Mouse (Mus musculus) spleen, postnatal 14 days (tissue): Measurements from ENCODE around the gene Fam120a.

Experiments used
- DNase-seq, 2 experiments: peaks; one replicate each; pipeline ENCODE4 v3.0.0; 2021 to 2022; ENCODE audit warnings: low spot score in 2 of 2

Gene Fam120a

DNA sequence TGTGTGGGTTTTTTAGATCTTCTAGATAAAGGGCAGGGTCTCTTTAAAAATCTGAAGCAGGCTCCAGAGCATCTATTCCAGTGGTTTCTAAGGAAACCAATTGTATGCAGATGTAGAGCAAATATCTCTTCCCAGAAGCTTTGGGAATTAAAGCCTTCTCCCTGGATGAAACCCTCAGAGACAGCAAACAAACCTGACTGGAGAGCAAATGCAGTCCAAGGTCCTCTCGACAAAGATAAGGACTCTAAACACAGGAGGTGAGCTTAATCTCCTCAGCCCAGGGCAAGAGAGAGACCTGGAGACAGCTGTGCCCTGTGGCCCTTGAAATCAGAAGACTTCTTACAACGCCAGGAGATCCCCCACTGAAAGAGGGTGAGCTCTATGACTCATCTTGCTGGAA, 114.3 kb downstream of the Fam120a start:
- no peak for DNase-seq

GRCm38 (mm10) chr13:48852859-48853258, 115.0 kb downstream of the Fam120a start:
- DNase-seq = no peak

DNA sequence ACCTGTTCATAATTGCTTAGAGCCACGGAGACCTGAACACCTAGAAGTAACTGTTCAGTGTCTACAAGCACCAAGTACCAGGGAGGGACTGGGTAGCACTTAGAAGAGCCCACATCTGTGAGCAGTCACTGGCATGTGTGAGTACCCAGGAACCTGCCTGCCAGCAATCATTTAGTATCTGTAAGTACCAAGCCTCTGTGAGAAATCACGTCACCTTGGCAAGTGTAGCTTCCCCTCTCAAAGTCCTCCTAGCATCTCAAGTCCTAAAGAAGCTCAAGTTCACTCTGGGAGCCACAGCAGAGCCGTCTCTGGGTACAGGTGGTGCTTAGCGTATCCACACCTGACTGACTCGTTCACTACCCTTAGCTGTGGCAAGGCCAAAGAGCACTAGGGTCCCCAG, 116.1 kb downstream of the Fam120a start:
- DNase-seq = no peak

DNA sequence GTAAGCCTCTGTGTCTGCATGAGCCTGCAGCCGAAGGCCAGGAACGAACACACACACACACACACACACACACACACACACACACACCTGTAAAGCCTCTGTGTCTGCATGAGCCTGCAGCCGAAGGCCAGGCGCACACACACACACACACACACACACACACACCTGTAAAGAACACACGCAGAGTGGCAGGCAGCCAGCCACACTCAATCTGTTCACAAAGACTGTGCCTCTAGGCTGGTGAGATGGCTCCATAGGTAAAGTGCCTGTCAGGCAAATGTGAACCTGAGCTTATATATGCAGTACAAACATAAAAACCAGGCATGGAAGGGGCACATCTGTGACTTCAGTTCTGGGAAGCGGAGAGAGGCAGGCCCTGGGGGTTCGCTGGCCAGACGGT, 117.0 kb downstream of the Fam120a start:
- DNase-seq = no peak

DNA sequence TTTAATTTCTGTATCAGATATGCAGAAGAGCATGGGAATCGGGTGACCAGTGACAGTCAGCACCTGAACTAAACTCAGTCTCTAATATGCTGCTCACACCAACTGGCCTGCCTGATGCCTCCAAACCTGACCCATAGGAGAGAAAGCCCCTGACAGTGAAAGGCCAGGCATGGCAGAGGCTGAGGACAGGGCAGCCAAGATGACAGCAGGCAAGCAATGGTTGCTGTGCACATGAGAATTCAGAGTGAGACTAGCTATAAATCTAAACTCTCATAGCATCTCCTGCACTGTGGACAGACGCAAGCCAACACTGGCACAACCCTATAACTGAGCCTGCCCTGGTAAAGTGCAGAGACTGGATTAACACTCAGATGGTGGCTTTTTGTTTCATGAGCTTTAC, 117.5 kb downstream of the Fam120a start:
- no peak for DNase-seq

GRCm38 (mm10) chr13:48849155-48849554, 118.7 kb downstream of the Fam120a start:
- no peak for DNase-seq

DNA sequence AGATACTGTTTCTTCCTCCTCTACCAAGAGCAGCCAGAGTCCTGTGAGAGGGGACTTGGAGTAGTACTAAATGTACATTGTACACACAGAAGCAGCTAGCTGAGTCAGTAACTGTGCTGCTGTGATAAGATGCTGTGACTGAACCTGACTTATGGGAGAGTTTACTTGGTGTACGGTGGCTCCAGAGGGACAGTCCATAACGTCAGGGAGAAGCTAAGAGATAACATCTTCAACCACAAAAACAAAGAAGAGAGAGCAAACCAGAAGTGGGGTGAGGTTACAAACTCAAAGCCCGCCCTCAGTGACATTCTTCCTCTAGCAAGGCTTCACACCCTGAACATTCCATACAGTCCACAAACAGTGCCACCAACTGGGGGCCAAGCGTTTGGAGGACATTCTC, 122.5 kb downstream of the Fam120a start:
- DNase-seq = no peak

GRCm38 (mm10) chr13:48843530-48843929, 124.3 kb downstream of the Fam120a start:
- DNase-seq = no peak

DNA sequence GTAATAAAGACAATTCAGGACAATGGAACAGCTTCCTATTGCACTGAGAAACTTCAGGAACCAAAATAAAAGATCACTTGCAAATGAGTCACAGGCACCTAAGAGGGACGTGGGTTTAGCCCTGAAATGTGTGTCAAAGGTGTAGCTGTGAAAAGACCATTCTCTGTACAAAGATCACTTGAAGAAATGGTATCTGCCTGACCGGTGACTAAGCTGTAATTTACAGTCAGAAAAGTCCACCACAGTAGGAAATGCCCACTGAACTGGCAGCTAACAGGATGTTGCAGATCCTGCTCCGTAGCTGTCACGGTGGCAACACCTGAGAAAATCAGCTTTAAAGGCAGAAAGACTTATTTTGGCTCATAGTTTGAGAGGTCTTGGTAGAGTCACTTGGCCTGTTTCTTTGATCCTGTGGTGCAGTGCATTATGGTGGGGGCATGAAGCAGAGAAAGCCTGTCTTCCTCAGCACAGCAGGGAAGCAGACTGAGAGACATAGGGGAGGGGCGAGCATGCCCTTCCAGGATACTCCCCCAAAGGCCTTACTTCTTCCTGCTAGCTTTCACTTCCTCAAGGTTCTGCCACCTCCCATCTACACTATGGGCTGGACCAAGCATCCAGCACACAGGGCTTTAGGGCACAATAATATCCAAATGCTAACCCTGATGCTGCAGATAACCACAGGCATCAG, 125.8 kb downstream of the Fam120a start:
- no peak for DNase-seq

GRCm38 (mm10) chr13:48838284-48838683, 129.5 kb downstream of the Fam120a start:
- no peak for DNase-seq

DNA sequence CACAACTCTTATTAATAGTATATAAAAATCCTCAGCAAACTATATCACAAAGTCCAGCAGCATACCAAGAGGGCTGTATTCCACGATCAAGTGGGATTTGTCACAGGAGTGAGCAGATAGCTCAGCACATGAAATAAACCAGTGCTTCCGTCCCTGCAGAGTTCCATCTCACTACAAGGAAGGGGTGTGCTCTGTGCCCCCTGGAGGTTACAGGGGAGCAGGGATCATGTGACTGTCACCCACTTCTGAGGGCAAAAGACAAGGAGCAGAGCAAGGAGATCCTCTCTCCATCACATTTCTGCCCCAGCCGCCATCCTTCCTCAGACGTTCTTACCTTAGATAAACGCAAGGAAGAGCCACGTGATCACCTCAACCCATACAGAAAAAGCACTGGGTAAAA, 130.3 kb downstream of the Fam120a start:
- DNase-seq = no peak

- DNase-seq = no peak
These were observed 137.1 kb downstream of the Fam120a start for GRCm38 (mm10) chr13:48830528-48831250.

DNA sequence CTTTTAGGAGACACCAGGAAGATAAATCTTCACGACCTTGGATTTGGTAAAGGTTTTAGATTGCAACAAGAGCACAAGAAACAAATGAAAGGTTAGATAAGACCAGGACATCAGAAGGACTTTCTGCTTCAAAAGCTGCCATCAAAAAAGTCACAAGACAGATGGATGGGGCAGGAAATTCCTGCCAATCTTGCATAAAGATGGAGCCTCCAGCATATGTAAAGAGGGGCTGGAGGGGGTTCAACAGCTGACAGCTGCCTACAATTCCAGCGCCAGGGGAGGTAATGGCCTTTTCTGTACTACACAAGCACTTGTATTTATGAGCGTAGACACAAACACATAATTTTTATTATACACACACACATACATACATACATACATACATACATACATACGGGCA, 138.0 kb downstream of the Fam120a start:
- DNase-seq = no peak
